Mouse (Mus musculus) cerebellum, adult 18-20 months (tissue): ENCODE measurements around the gene Gm20538.
A peak's percentile ranks its signal among the peaks of the same experiment; 100 is the strongest.

Source experiments
- DNase-seq, 2 experiments: peaks; one replicate each; pipeline ENCODE4 v3.0.0; 2021

Gene Gm20538

DNA sequence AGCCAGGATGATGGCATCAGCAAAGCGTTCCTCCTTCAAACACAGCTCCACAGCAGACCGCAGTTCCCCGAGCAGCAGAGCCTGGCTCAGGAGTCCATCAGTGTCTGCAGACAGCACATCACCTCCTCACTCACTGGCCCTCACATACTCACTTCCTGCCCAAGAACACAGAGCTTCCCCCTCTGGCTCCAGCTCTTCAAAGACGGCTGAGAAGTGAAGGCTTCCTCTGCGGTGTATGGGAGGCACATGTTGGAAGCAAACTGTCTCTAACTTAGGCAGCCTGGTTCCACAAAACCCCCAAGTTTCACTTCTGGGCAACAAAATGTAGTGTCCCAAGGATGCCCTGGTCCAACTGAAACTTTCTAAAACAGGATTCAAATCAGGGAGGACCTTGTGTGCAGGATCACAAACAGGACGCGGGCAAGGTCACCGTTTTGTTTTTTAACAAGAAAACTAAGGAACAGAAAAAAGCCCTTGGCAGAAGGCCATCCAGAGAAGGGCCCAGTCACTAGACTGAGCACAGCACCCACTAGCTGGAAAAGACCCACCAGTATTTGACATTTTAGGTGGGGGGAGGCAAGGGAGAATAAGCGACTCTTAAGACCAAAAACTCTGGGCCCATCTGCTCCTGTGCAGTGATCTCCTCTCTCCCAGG lies 27.0 kb downstream of the Gm20538 start:
- no peak for DNase-seq

DNA sequence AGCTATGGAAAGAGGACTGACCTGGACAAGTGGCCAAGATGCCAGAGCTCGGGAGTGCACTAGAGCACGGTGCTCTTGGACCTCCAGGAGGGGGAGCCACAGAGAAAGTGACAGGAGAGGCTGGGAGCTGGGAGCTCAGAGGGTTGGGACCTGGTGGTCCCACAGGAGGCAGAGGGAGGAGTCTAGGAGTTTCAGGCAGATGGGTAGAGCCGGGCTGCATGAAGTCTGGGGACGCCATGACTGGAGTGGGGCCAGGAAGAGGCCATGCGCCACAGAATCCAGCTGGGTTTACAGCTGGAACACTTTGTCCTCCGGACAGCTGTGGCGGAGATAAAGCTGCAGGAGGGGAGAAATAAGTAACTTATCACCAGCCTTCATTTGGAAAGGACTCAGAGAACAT lies 33.5 kb downstream of the Gm20538 start:
- no peak for DNase-seq

DNA sequence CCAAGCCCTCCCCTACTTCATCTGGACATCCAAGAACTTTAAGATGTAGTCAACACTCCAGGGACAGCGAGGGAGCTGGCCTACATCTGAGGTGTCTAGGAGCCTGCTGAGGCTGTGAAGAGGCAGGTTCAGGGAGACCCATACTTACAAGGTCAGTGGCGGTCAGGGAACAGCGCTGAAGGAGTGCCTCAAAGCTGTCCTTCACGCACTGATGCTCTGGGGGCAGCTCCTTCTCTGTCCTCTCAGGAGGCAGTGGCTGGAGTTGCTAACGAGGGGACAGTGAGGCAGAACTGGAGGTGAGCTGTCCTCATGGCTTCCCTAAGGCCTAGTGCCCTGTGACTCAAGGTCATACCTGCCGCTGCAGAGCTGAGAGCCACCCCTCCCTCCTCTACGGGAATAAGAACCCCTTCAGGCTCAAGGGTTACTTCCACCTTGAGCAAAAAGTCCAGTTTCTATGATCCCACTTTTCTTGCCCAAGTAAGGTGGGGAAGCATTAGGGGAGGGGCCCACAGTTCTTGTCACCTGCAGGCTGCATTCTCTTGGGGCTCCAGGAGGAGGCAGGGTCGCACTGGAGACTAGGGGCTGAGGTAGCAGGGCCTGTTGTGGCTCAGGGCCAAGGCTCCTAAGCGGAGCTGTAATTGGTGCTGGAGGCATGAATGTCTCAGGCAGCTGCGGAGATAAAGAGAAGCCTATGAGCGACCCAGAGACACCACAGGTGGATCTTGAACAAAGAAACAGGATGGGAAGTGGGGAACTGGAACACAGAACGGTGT lies 34.4 kb downstream of the Gm20538 start:
- no peak for DNase-seq

DNA sequence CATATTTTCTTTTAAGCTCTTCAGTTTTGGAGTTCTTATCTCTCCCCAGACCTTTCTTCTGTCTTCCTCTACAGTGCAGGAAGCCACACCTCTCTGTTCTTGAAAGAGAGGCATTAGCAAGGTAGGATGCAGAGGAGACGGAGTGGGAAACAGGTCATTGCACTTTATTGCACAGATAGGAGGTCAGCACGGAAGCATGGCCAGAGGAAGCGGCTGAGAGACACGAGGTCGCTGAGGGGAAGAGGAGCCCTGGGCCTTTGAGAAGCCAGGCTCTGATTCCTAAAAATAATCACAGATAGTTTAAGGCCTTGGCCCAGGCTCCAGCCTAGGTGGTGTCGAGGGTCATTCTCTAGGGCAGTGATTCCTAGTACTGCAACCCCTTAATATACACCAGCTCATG lies 36.9 kb downstream of the Gm20538 start:
- no peak for DNase-seq

DNA sequence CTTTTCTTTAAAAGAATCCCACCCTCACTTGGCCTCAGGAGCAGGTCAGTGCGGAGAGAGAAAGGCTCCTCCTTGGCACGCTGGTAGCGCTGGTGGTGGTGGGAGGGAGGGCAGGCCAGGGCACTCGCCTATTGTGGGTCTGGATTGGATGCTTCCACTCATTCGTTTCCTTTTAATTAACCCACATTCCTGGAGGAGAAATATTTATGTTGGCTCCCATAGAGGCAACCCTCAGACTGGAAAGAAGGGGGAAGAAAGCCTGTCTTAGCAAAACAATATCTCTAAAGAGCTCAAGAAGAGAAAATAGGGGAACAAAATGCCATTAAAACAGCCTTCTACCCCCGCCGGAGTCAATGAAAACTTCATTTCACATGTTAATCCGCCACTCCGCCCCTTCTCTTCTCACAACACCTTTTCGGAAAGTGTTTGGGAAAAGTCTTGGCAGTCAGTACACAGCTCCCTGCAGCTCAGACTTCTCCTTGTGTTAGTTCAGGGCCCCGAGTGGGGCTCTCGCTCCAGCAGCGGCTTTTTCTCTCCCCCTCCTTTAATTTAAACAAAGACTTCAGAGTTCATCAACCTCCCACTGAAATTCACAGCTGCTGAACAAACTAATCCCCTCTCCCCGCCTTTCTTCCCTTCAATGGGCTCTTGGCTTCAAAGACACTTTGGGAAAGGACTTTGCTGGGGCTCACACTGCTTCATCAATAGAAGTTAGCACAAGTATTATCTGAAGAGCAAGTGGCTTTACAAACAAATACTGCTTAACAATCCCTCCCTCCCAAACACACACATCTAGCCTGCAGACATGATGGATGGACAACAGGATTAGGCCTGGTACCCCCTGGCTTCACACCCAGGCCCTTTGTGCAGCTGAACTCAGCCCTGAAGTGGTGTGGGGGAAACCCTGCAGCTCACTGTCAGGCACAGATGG lies 37.8 kb downstream of the Gm20538 start:
- no peak for DNase-seq

DNA sequence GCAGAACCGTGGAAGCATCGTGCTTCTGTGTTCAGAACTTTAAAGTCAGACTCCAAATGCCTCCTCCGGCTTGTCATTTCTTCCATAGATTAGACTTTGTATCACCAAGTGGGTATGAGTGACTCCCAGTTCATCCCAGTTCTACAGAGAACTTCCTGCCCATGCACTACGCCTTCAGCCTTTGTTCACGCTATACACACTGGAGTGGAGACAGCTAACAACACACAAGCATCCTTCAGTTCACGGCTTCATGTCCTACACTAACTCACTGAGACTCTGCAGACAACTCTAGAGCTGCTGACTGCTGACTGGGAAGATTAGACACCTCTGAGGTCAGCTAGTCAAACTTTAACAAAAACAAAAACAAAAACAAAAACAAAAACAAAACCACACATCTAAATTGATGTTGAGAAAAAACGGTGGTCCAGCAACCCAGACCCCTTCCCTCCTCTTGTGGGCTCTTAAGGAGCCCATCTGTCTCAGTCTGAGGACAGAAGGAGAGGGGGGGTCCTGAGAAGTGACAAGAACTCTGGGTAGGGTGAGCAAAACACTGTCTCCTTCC lies 38.6 kb downstream of the Gm20538 start:
- DNase-seq = no peak

DNA sequence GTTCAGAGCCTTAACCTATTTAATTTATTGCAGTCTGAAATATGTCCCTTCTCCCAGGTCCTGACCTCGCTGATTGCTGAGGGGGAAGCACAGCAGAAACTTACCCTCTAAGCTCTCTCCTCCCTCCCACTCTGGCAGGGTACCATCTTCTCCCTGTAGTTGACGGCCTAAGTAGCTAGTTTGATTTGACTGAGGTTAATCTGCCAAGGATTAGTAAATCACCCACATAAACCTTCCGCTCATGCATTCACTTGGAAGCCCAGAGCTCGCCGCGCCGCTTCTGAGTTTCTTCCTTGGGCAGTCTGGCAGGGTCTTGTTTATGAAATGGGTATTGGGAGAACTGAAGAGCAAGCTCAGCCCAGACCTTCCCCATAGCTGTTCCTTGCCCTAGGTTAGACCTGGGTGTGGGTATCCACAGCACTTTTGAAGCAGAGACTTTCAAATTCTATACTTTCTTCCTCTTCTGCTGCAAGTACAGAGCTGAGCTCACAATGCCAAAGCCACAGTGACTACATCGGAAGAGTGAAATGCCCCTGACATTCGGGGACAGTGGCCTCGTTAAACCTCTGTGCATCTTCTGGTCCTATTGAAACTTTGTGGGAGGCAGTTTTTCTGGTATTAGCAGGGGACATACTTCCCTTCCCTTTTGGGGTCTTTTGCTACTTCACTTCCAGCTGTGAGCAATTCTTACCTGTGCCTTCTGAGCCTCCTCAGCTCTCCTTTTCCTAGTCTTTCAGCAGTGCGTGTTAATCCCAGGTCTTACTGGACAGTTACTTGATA lies 39.4 kb downstream of the Gm20538 start:
- DNase-seq = no peak

DNA sequence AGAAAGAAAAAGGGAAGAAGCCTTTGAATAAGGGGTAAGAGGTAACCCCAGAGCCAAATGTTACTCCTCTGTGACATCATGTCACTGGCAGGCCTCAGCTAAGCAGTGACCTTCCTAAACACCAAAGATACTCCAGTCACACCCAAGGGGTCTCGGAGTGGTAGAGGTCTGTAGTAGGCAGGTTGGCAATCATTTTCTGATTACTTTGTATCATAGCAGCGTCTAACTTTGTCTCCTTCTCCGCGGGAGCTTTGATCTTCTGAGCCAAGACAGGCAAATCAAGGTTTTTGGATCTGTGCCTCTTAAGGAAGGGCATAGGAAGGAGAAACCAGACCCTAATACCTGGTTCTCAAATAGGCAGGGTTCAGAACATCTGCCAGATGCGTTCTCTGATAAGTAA lies 40.0 kb downstream of the Gm20538 start:
- DNase-seq = no peak

DNA sequence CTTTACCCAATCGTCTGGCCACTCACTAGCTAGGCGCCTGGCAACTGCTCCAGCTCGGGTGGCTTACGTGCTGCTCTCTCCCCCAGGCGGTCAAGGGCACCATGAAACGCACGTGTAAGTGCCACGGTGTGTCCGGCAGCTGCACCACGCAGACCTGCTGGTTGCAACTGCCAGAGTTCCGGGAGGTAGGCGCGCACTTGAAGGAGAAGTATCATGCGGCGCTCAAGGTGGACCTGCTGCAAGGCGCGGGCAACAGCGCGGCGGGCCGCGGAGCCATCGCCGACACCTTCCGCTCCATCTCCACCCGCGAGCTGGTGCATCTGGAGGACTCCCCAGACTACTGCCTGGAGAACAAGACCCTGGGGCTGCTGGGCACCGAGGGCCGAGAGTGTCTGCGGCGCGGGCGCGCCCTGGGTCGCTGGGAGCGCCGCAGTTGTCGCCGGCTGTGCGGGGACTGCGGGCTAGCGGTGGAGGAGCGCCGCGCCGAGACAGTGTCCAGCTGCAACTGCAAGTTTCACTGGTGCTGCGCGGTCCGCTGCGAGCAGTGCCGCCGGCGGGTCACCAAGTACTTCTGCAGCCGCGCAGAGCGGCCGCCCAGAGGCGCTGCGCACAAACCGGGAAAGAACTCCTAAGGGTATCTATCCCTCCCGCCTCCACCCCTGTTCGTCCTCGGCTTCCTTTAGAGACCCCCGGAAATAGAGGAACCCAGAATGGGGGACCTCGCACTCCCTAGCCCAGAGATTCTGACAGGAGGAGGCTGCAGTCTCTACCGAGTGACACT lies 41.0 kb downstream of the Gm20538 start:
- peak in 1 of 2 experiments; percentile 4 for DNase-seq

DNA sequence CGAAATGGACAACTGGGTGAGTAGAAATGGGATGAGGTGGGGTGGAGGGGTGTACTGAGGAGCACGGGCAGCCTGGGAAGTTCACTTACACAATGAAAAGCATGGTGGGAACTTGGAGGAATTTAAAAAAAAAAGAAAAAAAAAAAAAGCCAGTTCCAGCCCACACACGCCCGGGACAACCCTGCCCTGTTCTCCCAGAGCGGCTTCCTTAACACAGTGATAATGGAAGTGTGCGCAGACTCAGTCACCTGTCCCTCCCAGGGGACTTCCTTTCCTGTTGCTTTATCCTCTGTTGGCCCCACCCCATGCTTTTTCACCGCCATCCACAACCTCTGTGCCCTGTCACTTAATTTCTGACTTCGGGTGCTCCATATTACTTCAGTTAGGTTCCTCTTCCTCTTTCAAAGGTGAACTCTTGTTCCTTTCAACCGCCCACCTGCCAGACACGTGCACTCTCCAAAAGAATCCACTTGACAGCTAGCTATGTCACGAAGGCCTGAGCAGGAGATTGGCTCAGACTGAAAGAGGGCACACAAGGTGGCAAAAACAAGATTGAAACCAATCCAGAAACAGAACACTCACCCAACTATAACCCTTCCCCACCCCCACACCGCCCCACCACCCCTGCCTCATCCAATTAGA lies 42.0 kb downstream of the Gm20538 start:
- DNase-seq = no peak

DNA sequence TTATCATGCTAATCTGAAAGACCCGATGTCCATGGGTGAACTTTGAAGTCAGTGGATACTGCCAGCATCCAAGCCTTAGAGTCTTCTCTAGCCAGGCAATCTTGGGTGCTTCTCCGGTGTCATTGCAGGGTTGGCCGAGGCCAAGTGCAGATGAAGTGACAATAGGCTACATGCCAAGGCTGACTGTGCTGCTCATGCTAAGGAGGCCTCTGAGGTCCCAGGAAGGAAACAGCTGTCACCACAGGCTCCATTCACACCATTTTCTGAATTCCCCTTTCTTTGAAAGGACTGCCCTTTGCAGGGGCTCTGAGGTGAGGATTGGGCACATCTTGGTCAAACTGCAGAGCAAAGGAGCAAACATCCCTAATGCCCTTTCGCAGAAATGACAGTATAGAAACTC lies 49.9 kb downstream of the Gm20538 start:
- no peak for DNase-seq

DNA sequence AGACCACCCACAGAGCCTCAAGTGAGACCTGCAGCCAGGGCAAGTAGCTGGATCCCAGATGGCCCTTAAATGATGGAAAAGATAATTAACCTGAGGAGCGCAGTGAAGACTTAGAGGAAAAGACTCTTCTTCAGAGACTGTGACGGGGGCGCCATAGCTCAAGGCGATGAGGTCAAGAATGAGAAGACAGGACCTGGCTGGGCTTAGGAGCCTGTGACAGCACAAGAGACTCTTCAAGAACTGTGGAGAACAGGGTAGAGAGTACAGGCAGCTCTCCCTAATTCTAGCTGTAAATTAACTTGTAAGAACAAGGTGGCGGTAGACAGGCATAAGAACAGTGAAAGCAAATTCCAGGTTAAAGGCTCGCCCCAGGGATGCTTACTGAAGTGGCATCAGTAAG lies 50.7 kb downstream of the Gm20538 start:
- DNase-seq = no peak

DNA sequence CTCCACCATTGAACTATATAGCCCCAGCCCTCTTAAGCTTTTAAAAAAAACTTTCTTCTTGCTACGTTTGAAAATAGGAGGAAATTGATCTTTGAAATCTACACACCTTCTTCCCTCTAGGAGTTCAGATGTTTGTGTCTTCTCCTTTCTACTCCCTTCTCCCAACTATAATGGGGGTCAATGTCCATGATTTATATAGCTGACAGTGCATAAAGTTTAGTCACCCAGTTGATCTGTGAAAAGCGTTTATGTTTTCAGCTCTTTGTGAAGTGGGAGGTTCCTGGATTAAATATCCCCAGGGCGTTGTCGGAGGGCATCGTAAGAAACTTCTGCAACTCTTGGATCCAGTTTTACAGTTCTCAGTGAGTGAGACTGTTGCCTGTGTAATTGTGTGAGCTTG lies 52.4 kb downstream of the Gm20538 start:
- no peak for DNase-seq

DNA sequence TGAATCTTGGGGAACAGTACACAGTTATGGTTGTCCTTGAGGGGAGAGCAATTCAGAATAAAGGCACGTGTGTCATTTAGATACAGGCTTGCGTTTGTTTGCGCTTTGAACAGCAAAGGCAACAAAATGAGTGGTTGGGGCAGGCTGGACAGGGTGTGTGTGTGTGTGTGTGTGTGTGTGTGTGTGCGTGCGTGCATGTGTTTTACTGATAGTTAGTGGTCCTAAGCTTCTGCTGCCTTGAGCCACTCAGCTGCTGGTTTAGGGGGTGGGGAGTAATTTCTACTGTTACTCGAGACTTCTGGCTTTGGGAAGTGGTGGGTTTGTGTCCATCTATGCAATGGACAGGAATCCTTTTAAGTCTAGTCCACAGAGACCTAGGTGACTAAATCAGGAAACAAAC lies 53.7 kb downstream of the Gm20538 start:
- DNase-seq = no peak

DNA sequence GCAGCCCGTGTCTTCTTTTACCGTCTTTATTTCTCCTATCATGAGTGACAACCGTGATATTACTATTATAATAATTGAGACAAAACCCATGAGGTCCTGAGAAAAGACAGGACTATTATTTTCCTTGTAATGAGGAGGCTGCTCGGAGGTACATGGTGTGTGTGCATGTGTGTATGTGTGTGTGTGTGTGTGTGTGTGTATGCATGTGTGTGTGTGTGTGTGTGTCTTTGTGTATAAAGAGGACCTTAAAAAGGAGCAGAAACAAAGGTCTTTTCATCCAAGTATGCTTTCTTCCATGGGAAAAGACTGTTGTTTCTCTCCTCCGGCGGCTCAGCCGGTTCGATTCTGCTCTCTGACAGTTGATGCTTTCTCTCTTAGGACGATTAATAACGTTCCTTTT lies 55.7 kb downstream of the Gm20538 start:
- DNase-seq = no peak

DNA sequence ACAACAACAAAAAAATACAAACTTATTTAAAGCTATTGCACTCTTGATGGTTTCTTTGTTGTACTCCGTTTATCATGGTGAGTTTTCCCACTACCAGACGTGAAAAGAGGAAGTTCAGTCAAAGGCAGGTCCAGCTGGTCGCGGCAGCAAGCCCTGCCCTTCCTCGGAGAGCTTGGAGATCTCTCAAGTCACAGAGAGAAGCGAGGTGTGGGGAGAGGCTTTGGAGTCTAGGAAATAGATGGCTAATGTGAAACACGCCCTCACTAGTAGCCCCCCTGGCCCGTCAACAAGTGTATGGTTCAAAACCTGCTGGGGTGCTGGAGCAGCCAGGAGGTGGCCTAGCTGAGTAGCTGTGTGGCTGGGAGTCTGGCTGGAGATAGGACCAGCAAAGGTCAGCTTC lies 56.1 kb downstream of the Gm20538 start:
- no peak for DNase-seq
